Mouse (Mus musculus): ENCODE results near the gene Tnfsf11. TPM values are rescaled to one million over a fixed set of nuclear protein-coding genes. Genes with fewer than 3 reads are reported as not detected.

The Tnfsf11 gene
- total RNA-seq, 2 experiments from 2014 or later: not detected

DNA sequence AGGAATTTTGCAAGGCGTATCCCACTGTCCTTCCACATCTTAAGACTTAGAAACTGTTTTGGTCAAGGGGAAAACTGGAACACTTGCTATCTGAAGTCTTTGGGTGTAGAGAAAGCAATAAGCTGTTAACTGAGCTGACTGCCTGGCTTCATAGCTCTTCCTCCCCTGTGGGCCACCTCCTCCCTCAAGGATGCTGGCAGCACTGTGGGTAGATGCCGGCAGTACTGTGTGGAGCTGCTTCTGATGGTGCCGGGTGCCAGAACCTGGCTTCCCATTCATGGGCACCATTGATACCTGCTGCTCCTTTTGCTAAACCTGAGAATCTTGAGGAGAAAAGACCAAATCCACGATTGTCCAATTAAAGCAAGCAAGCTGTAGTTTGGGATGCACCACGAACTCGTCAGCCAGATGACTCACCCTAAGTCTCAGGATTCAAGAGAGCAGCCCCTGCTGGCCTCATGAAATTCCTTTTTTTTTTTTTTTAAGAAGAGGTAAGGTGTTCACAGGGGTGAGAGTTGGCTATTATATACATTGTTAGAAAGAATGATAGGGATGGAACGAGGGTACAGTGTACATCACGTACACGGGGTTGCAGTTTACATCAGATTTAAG, 17.8 kb downstream of the Tnfsf11 start:
- intact Hi-C loops (cut with DNase I): loop anchor here (5.0 kb wide), 1 partner anchor 1148 kb away; no protein-coding TSS in a partner anchor
- DNase-seq (ENCODE audit: low spot score): no peak

DNA sequence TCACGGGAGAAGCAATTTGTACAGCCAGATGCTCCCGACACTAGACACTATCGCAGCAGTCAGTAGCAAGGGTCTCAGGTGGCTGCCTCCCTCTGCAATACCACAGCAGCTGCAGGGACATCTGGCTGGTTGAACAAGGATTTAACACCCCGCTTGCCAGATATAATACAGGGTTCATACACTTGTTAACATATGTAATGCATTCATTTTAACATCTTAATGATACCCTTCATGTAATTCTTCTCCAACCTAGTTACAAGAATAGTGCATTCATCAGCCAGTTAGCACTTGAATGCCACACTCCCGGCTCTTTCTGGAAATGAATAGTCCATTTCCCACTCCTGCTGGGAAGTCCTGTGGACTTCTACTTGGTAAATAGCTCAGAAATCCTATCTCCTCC, 18.9 kb downstream of the Tnfsf11 start:
- intact Hi-C loops (cut with DNase I): loop anchor here (5.0 kb wide), 1 partner anchor 1147 kb away; no protein-coding TSS in a partner anchor
- no peak for DNase-seq (ENCODE audit: low spot score)

DNA sequence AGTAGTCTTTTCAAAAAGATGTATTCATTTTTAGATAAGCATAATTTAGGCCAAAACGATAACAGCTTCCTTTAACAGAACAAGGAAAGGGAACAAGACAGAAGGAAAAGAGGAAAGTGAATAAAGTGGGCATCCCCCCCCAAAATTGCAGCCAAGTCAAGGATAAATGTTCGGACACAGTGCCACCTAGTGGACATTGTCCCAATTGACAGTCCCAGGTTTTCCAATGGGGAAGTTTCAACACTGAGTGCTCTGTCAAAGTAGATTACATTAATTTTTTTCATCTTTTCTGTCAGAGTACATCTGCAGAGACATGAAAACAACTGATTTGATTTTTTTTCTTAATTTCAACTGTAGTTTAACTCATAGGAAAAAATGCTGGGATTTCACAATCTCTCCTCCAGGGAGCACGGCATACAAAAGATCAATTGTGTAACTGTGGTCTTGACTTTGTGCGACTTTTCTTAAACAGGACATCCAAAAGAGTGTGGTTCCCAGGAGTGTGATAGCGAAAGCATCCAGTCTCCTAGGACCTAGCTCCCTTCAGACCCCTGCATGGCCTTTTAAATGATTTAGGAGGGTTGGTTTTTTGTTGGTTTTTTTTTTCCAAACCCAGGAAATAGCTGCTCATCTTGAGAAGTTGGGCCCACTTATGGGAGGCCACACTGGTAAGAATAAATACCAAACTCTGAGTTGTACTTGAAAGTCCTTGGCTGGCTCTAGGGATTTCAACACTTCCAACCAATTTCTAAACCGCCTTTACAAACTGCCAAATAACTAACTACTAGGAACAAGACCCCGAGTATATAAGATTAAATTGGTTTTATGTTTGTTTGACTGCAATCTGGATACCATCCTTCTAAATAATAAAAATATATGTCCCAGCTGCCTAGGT, 19.7 kb downstream of the Tnfsf11 start:
- intact Hi-C loops (cut with DNase I): loop anchor here (2.0 to 5.0 kb wide), 2 partner anchors 195 to 1146 kb away; no protein-coding TSS in a partner anchor
- DNase-seq (ENCODE audit: low spot score): no peak

DNA sequence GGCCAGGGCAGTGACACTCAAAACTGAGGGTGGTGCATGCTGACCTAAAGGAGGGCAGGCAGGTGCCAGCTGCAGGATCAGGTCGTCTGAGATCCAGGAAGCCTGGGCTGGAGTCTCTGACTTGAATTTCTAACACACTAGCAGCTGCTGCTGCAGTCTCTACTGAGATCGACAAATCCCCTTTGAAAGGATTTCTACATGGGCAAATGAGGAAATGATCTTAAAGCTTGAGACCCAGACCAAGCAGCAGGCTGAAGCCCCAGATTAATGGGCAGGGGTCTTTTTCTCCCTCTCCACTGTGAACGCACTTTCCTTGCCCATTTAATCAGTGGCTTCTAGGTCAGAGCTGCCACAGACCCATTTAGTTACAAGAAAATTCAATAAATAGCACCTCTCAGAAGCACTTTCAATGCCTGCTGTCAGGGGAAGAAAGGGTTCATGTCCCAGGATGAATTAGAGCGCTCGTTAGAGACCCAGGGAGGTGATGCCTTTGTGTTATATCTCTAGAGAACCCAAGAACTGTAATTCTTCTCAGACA, 21.8 kb downstream of the Tnfsf11 start:
- DNase-seq (ENCODE audit: low spot score): no peak
- intact Hi-C loops (cut with DNase I): loop anchor here (2.0 to 5.0 kb wide), 2 partner anchors 197 to 1144 kb away; no protein-coding TSS in a partner anchor

GRCm38 (mm10) chr14:78282490-78282889, 25.4 kb downstream of the Tnfsf11 start:
- intact Hi-C loops (cut with DNase I): no loop called here
- no peak for DNase-seq (ENCODE audit: low spot score)

GRCm38 (mm10) chr14:78276395-78276930, 31.4 kb downstream of the Tnfsf11 start:
- no peak for DNase-seq (ENCODE audit: low spot score)
- intact Hi-C loops (cut with DNase I): no loop called here

DNA sequence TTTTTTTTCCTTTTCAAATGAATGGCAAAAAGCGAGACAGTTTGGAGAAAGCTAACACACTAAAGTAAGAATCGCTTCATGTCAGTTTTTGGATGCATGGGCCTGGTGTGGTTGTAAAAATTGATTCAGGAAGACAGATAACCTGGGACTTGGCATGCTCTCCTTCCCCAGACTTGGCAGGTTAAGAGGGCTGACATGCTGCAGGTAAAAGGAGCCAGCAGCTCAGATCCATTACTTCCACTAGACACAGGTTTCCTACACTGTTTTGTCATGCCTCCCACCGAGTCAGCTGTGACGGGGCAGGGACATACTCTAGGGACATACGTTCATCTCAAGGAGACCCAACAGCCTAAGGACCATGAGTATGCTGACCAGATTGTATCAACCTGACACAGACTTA, 33.0 kb downstream of the Tnfsf11 start:
- intact Hi-C loops (cut with DNase I): no loop called here
- no peak for DNase-seq (ENCODE audit: low spot score)

DNA sequence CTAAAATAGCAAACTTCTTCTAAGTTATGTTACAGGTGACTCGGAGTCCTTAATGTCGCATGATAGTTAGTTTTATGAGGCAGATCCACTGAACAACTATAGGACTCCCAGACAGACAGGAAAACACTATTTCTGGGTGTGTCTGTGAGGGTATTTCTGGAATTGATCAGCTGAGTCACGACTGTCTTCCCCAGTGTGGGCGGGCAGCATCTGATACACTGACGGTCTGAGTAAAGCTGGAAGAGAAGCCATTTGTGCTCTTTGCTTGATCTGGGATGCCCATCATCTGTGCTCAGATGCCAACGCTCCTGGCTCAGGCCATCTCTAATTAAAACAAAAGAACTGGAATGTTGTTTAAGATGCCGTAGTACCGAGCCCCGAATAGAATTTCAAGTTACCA, 33.7 kb downstream of the Tnfsf11 start:
- intact Hi-C loops (cut with DNase I): no loop called here
- no peak for DNase-seq (ENCODE audit: low spot score)

GRCm38 (mm10) chr14:78273571-78273970, 34.3 kb downstream of the Tnfsf11 start:
- intact Hi-C loops (cut with DNase I): no loop called here
- DNase-seq (ENCODE audit: low spot score): no peak

GRCm38 (mm10) chr14:78264876-78265275, 43.0 kb downstream of the Tnfsf11 start:
- intact Hi-C loops (cut with DNase I): no loop called here
- no peak for DNase-seq (ENCODE audit: low spot score)

- no peak for DNase-seq (ENCODE audit: low spot score)
- intact Hi-C loops (cut with DNase I): no loop called here
Measured at GRCm38 (mm10) chr14:78262596-78262995, 45.2 kb downstream of the Tnfsf11 start.

DNA sequence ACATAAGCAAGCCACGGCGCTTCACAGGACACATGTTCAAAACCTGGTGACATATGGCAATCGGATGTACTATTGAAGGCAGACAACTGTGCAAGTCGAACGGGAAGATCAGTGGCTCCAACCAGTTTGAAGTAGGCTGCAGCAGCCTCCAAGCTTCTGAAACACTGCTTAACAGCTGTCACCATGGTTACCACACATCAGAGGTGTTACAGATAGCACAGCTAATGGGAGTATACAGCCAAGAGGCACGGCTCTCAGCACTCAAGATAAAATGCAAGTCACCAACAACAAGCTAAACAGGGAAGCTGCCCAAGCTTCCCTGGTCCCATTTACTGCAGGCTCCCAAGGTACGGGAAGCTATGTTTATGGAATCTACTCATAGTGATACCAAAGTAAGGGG, 46.6 kb downstream of the Tnfsf11 start:
- intact Hi-C loops (cut with DNase I): no loop called here
- DNase-seq (ENCODE audit: low spot score): no peak

- intact Hi-C loops (cut with DNase I): no loop called here
- no peak for DNase-seq (ENCODE audit: low spot score)
Measured at GRCm38 (mm10) chr14:78254017-78254416, 53.8 kb downstream of the Tnfsf11 start.

DNA sequence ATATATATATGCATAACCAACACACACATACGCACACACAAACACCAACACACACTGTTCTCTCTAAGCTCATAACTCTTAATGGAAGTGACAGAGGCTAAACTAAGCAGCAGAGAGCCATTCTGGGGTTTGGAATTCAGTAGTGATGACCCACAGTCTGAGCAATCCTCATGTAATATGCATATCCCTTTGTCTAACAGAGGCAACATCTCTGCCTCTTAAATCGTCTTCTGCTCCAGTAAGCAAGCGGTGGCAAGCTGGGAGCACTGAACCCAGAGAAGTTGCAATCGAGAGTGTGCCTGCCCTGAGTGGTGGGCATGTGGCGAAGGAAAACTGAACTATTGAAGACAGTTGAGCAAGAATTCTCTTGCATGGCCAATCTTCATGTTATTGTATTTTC, 61.2 kb downstream of the Tnfsf11 start:
- intact Hi-C loops (cut with DNase I): no loop called here
- DNase-seq (ENCODE audit: low spot score): no peak

DNA sequence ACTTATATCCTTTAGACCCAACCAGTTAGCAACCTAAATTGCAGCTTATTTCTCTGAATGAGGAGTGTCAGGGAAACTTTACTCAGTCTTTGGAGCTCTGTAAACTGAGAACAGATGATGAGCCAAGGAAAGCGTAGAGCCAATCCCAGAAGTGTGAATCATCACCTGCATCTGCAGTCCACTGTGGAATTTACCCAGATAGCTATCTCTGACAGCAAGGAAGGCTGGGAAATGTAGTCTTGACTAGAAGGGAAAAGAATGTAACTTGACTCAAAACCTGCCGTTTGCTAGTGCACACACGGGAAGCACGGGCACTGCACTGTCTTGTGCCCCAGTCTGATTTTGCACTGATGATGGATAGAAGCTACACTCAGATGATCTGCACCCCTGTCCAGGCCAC, 63.0 kb downstream of the Tnfsf11 start:
- intact Hi-C loops (cut with DNase I): no loop called here
- DNase-seq (ENCODE audit: low spot score): no peak

DNA sequence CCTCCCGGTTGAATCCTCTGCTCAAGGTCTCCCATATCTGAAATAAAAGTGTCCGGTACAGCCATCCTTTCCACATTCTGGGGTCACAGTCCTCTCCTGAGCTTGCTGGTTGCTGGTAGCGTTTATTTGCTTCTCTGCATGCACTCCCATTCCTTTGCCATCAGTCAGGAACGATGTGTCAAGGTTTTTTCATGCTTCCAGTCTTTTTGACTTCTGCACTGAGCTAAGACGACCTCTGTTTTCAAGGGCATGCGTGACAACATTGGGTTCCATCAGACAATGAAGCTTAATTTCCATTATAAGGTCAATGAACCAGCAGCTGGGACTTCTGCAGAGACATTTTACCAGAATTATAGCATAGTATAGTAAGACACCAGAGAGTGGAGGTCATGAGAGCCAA, 68.5 kb downstream of the Tnfsf11 start:
- intact Hi-C loops (cut with DNase I): no loop called here
- DNase-seq (ENCODE audit: low spot score): no peak

- intact Hi-C loops (cut with DNase I): no loop called here
- no peak for DNase-seq (ENCODE audit: low spot score)
Measured at GRCm38 (mm10) chr14:78237238-78237637, 70.6 kb downstream of the Tnfsf11 start.

DNA sequence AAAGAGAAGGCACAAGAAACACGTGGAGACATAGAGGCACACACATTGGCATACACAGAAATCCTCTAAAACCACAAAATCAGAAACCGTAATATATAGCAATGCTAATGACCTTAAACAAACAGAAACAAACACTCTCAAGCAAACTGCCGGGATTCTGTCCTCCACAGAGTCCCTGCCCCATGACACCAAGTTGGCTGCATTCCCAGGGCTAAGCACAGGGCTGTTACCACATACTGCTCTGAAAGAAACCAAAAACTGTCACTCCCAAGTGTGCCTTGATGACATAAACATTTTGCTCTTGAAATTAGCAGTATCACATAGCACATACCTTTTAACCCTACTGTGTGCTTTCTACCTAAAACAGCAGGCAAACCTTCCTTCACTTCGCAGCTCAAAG, 71.7 kb downstream of the Tnfsf11 start:
- intact Hi-C loops (cut with DNase I): no loop called here
- DNase-seq (ENCODE audit: low spot score): no peak

DNA sequence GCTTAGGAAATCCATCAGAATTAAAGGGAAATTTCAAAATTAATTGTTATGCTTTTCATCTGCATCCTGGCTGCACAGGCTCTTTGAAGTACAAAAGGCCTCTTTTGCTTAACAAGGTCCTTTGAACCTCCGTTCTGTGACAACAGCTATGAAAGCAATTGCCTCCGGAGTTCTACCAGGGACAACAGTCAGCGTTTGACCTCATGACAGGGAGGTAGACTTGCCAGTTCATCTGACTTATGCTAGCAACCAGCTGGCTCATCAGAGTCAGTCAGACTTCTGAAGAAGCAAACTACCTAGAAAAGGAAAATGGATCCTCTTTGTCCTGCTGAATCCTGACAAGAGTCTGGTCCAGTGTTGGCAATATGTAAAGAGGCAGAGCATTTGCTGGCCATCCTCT, 72.5 kb downstream of the Tnfsf11 start:
- DNase-seq (ENCODE audit: low spot score): no peak

DNA sequence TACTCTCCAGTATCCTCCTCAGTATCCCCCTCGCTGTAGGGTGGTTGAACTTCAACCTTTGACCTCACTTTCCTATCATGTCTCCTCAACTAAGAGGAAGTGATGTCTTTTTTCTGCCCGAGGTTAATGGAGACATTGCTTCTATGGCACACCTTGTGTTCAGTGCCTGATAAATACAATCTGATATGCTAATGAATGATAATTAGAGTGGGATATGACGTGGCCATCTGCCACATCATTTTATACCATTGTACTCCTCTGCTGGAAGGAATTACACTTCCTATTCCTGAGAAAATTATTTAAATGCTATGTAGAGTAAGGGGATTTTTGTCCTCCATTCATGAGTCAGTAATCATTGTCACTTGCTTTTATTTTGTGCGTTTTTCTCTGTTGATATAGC, 78.8 kb downstream of the Tnfsf11 start:
- intact Hi-C loops (cut with DNase I): no loop called here

More for the DNA sequence above, 72.5 kb downstream of the Tnfsf11 start:
- intact Hi-C loops (cut with DNase I): no loop called here

More for the DNA sequence above, 78.8 kb downstream of the Tnfsf11 start:
- DNase-seq (ENCODE audit: low spot score): no peak
